Mouse (Mus musculus) limb, embryonic 15.5 days (tissue): ENCODE results near the gene Plk5. TPM values are rescaled to one million over a fixed set of nuclear protein-coding genes. Genes with fewer than 3 reads are reported as not detected.
A peak's percentile ranks its signal among the peaks of the same experiment; 100 is the strongest.

ENCODE experiments used
- ATAC-seq: fragments of 200-750 bp; cut with Nextera tagmentation; 2 replicates; pipeline ENCODE4 v1.8.0; 2017; ENCODE audit warnings: low read depth, moderate TSS enrichment; ENCODE audit not compliant: insufficient number of reproducible peaks, low FRiP score, low TSS enrichment
- H3K27ac ChIP-seq: fragments of 300-500 bp; sonication (generic); 2 replicates; pipeline ENCODE4 v1.5.1; 2015; ENCODE audit warnings: moderate library complexity, mild to moderate bottlenecking, inconsistent platforms
- H3K27me3 ChIP-seq: fragments of 300-500 bp; sonication (generic); 2 replicates; pipeline ENCODE4 v1.6.1; 2015; ENCODE audit warnings: inconsistent platforms
- H3K36me3 ChIP-seq: fragments of 300-500 bp; sonication (generic); 2 replicates; pipeline ENCODE4 v1.6.1; 2015; ENCODE audit warnings: inconsistent platforms
- H3K4me1 ChIP-seq: fragments of 300-500 bp; sonication (generic); 2 replicates; pipeline ENCODE4 v1.6.1; 2015; ENCODE audit warnings: inconsistent platforms
- H3K4me2 ChIP-seq: fragments of 300-500 bp; sonication (generic); 2 replicates; pipeline ENCODE4 v1.6.1; 2015; ENCODE audit warnings: mild to moderate bottlenecking, inconsistent platforms
- H3K4me3 ChIP-seq: fragments of 300-500 bp; sonication (generic); 2 replicates; pipeline ENCODE4 v1.5.1; 2015; ENCODE audit warnings: mild to moderate bottlenecking, inconsistent platforms
- H3K9ac ChIP-seq: fragments of 300-500 bp; sonication (generic); 2 replicates; pipeline ENCODE4 v1.6.1; 2015; ENCODE audit warnings: inconsistent platforms
- H3K9me3 ChIP-seq: fragments of 300-500 bp; sonication (generic); 2 replicates; pipeline ENCODE4 v1.6.1; 2016; ENCODE audit warnings: inconsistent platforms
- WGBS: fragments of 180-500 bp; shearing (Covaris S2); methylation state at CpG from one replicate; pipeline ENCODE4 v1.1.7; 2015; 5-methylcytosine and 5-hydroxymethylcytosine counted together
- polyA plus RNA-seq: library from polyadenylated mRNA; unstranded; fragments of >200 nt; fragmentation: Nextera tagmentation; extraction: Ambion mirVana; gene quantifications from 2 replicates; pipeline ENCODE4 v1.2.1, GENCODE M21; 2015

The Plk5 gene
- polyA plus RNA-seq, 1 experiment from 2014 or later = 0.91 TPM

GRCm38 (mm10) chr10:80347514-80347967 lies 8.7 kb upstream of the Plk5 start:
- H3K4me2 ChIP-seq = peak overlapping the region; percentile 52
- no peak for ATAC-seq
- WGBS = 11% methylated on average over 17 of the region's 17 CpGs
- peak overlapping the region; percentile 38 for H3K4me3 ChIP-seq
- H3K9me3 ChIP-seq = no peaks in the 10 kb centered on the region
- 0 out of 2 replicates have a peak overlapping the region, but pooled peaks have one; percentile 28 for H3K9ac ChIP-seq
- peaks cover 97% of the 10 kb centered on the region for H3K27me3 ChIP-seq
- H3K27ac ChIP-seq = no peak overlapping the region
- no peaks in the 10 kb centered on the region for H3K36me3 ChIP-seq
- peaks cover 55% of the 10 kb centered on the region for H3K4me1 ChIP-seq

GRCm38 (mm10) chr10:80348244-80348781 lies 7.9 kb upstream of the Plk5 start, which contains the start of gene Adamtsl5:
Gene Adamtsl5 (minus strand): TSS chr10:80348412.
- peaks cover 47% of the 10 kb centered on the region for H3K4me1 ChIP-seq
- no peaks in the 10 kb centered on the region for H3K36me3 ChIP-seq
- 0 out of 2 replicates have a peak within 1 kb of the TSS, but pooled peaks have one; percentile 13 for H3K27ac ChIP-seq
- peak within 1 kb of the TSS; percentile 31; the same call in 1 of the 2 replicates for H3K9ac ChIP-seq
- peak within 1 kb of the TSS; percentile 38 for H3K4me3 ChIP-seq
- 1% methylated on average over 41 of the region's 42 CpGs for WGBS
- peak within 1 kb of the TSS; percentile 52 for H3K4me2 ChIP-seq
- H3K27me3 ChIP-seq = peaks cover 97% of the 10 kb centered on the region
- peak; percentile 50 for ATAC-seq
- no peaks in the 10 kb centered on the region for H3K9me3 ChIP-seq

- no peak for ATAC-seq
- Histone ChIP-seq H3K27ac (0 out of 2 replicates have a peak overlapping the region, but pooled peaks have one; percentile 13), H3K4me1 (peaks cover 40% of the 10 kb centered on the region), H3K27me3 (peaks cover 96% of the 10 kb centered on the region), H3K4me2 (peak overlapping the region; percentile 52), H3K36me3 (no peaks in the 10 kb centered on the region), H3K9ac (peak overlapping the region; percentile 31; the same call in 1 of the 2 replicates), H3K9me3 (no peaks in the 10 kb centered on the region), H3K4me3 (peak overlapping the region; percentile 38)
- WGBS = 10% methylated on average over 26 of the region's 26 CpGs
Observed at GRCm38 (mm10) chr10:80348981-80349380, 7.3 kb upstream of the Plk5 start.

GRCm38 (mm10) chr10:80350292-80350691 lies 6.0 kb upstream of the Plk5 start:
- Histone ChIP-seq H3K4me2 (no peak overlapping the region), H3K27me3 (peaks cover 95% of the 10 kb centered on the region), H3K9ac (no peak overlapping the region), H3K4me1 (peaks cover 27% of the 10 kb centered on the region), H3K9me3 (no peaks in the 10 kb centered on the region), H3K4me3 (no peak overlapping the region), H3K36me3 (no peaks in the 10 kb centered on the region), H3K27ac (no peak overlapping the region)
- ATAC-seq = peak; percentile 61
- 6% methylated on average over 7 of the region's 7 CpGs for WGBS

GRCm38 (mm10) chr10:80351896-80352295 lies 4.4 kb upstream of the Plk5 start:
- no peak for ATAC-seq
- WGBS = 24% methylated on average over 11 of the region's 11 CpGs
- H3K4me1 ChIP-seq = peaks cover 40% of the 10 kb centered on the region

GRCm38 (mm10) chr10:80352727-80353126 lies 3.5 kb upstream of the Plk5 start:
- 59% methylated on average over 8 of the region's 8 CpGs for whole genome bisulfite sequencing
- Histone ChIP-seq H3K4me3 (no peak overlapping the region), H3K4me2 (no peak overlapping the region), H3K27ac (no peak overlapping the region), H3K9ac (no peak overlapping the region), H3K9me3 (no peaks in the 10 kb centered on the region), H3K27me3 (peaks cover 97% of the 10 kb centered on the region), H3K4me1 (peaks cover 41% of the 10 kb centered on the region), H3K36me3 (no peaks in the 10 kb centered on the region)
- ATAC-seq = no peak

More at GRCm38 (mm10) chr10:80351896-80352295, 4.4 kb upstream of the Plk5 start:
- H3K27ac ChIP-seq = no peak overlapping the region
- H3K27me3 ChIP-seq = peaks cover 97% of the 10 kb centered on the region
- no peaks in the 10 kb centered on the region for H3K9me3 ChIP-seq
- no peak overlapping the region for H3K9ac ChIP-seq
- no peaks in the 10 kb centered on the region for H3K36me3 ChIP-seq
- H3K4me3 ChIP-seq = no peak overlapping the region
- no peak overlapping the region for H3K4me2 ChIP-seq

GRCm38 (mm10) chr10:80355431-80355830 lies 828 bp upstream of the Plk5 start:
- Histone ChIP-seq H3K27me3 (peaks cover 96% of the 10 kb centered on the region), H3K27ac (no peak overlapping the region), H3K4me3 (no peak overlapping the region), H3K36me3 (no peaks in the 10 kb centered on the region), H3K9me3 (no peaks in the 10 kb centered on the region), H3K4me2 (no peak overlapping the region), H3K4me1 (peaks cover 28% of the 10 kb centered on the region), H3K9ac (no peak overlapping the region)
- no peak for ATAC-seq
- 10% methylated on average over 9 of the region's 9 CpGs for WGBS

GRCm38 (mm10) chr10:80356737-80357136 lies 478 bp downstream of the Plk5 start:
- ATAC-seq = no peak
- H3K4me1 ChIP-seq = peaks cover 27% of the 10 kb centered on the region
- H3K4me2 ChIP-seq = peak overlapping the region; percentile 69
- 3% methylated on average over 34 of the region's 34 CpGs for WGBS
- H3K9ac ChIP-seq = peak overlapping the region; percentile 35; the same call in 1 of the 2 replicates
- no peaks in the 10 kb centered on the region for H3K9me3 ChIP-seq
- no peak overlapping the region for H3K27ac ChIP-seq
- peak overlapping the region; percentile 38 for H3K4me3 ChIP-seq
- peaks cover 84% of the 10 kb centered on the region for H3K27me3 ChIP-seq
- no peaks in the 10 kb centered on the region for H3K36me3 ChIP-seq

GRCm38 (mm10) chr10:80357336-80357735 lies 1.1 kb downstream of the Plk5 start:
- peak overlapping the region; percentile 38 for H3K4me3 ChIP-seq
- no peak overlapping the region for H3K27ac ChIP-seq
- 26% methylated on average over 7 of the region's 7 CpGs for WGBS
- H3K4me1 ChIP-seq = peaks cover 27% of the 10 kb centered on the region
- H3K9ac ChIP-seq = no peak overlapping the region
- ATAC-seq = no peak
- no peaks in the 10 kb centered on the region for H3K36me3 ChIP-seq
- peaks cover 78% of the 10 kb centered on the region for H3K27me3 ChIP-seq
- H3K4me2 ChIP-seq = no peak overlapping the region; the same call in 1 of the 2 replicates
- H3K9me3 ChIP-seq = no peaks in the 10 kb centered on the region

- 7% methylated on average over 28 of the region's 31 CpGs for WGBS
- H3K27me3 ChIP-seq = peaks cover 73% of the 10 kb centered on the region
- H3K4me3 ChIP-seq = peak overlapping the region; percentile 24
- H3K36me3 ChIP-seq = no peaks in the 10 kb centered on the region
- 0 out of 2 replicates have a peak overlapping the region, but pooled peaks have one; percentile 1 for H3K9ac ChIP-seq
- peak overlapping the region; percentile 42 for H3K4me2 ChIP-seq
- no peaks in the 10 kb centered on the region for H3K9me3 ChIP-seq
- 0 out of 2 replicates have a peak, but pooled peaks have one; percentile 25 for ATAC-seq
- H3K27ac ChIP-seq = no peak overlapping the region
- H3K4me1 ChIP-seq = peaks cover 27% of the 10 kb centered on the region
Observed at GRCm38 (mm10) chr10:80357994-80358639, 1.9 kb downstream of the Plk5 start.

GRCm38 (mm10) chr10:80363734-80364133 lies 7.5 kb downstream of the Plk5 start:
- ATAC-seq = no peak
- Histone ChIP-seq H3K9me3 (no peaks in the 10 kb centered on the region), H3K36me3 (no peaks in the 10 kb centered on the region), H3K27ac (no peak overlapping the region), H3K4me1 (no peaks in the 10 kb centered on the region), H3K4me2 (no peak overlapping the region), H3K9ac (no peak overlapping the region), H3K27me3 (peaks cover 39% of the 10 kb centered on the region), H3K4me3 (no peak overlapping the region)
- WGBS = 34% methylated on average over 6 of the region's 6 CpGs

- no peak overlapping the region for H3K9ac ChIP-seq
- H3K4me2 ChIP-seq = no peak overlapping the region
- no peaks in the 10 kb centered on the region for H3K9me3 ChIP-seq
- no peaks in the 10 kb centered on the region for H3K36me3 ChIP-seq
- no peak overlapping the region for H3K4me3 ChIP-seq
- ATAC-seq = no peak
- H3K4me1 ChIP-seq = no peaks in the 10 kb centered on the region
- 43% methylated on average over 6 of the region's 6 CpGs for WGBS
- peaks cover 22% of the 10 kb centered on the region for H3K27me3 ChIP-seq
- no peak overlapping the region for H3K27ac ChIP-seq
Observed at GRCm38 (mm10) chr10:80365736-80366135, 9.5 kb downstream of the Plk5 start.
